Mouse (Mus musculus): ENCODE results near the gene Gbp9. TPM values are rescaled to one million over a fixed set of nuclear protein-coding genes. Genes with fewer than 3 reads are reported as not detected.
"Not testable (repeated sequence)": the region's sequence is repeated elsewhere in the genome, so short reads cannot be mapped to it uniquely, and the experiment has no call there.

Gene Gbp9
- polyA plus RNA-seq, 1 experiment from 2014 or later: 1.1 TPM

DNA sequence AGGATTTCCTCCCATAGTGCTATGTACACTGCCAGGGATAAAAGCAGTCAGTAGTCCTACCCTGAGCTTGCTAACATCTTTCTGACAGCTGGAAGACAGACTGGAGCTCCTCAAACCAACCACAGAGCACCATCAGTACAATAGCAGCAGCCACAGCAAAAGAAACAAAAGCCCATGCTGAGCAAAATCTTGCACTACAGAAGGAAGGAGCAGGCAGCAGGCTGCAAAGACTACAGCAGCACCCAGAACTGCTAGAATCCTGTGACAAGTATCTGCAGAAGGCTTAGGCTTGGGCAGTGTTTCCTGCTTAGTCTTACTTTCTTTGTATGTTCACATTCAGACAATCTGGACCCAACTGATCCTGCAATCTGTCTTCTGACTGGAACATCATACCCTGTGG lies 71.0 kb downstream of the Gbp9 start:
- H3K9ac ChIP-seq (ENCODE audit: low read depth, low read length); H3K27ac ChIP-seq (ENCODE audit: low read length); H3K27me3 ChIP-seq (ENCODE audit: control insufficient read depth, insufficient read depth, low read depth, low read length); H3K36me3 ChIP-seq (ENCODE audit: control insufficient read depth, insufficient read depth, low read length); H3K4me2 ChIP-seq (ENCODE audit: low read length); ATAC-seq; H3K4me3 ChIP-seq (ENCODE audit: low read depth, low read length); H3K4me1 ChIP-seq (ENCODE audit: control insufficient read depth, insufficient read depth, low read length); H3K9me3 ChIP-seq (replicated peaks; ENCODE audit: control insufficient read depth, low read length, poor library complexity, severe bottlenecking): not testable (repeated sequence)

DNA sequence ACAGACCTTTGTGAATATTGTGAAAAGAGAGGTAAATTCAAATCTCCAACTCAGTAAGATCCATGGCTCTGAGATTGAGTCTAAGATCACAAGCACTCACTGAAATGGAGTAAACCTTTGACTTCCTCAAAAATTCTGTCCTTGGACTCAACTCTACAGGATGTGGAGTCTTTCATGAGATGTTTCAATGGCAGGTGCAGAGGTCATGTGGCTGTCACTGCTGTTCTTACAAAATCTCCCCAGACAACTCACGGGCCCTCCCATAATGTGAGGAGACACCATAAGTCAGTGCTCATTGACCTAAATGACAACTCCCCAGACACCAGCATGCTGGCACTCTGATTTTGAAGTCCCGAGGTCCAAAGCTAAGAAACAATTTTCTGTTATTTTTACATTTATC lies 74.9 kb downstream of the Gbp9 start:
- H3K4me3 ChIP-seq (ENCODE audit: low read depth, low read length); H3K36me3 ChIP-seq (ENCODE audit: control insufficient read depth, insufficient read depth, low read length); H3K9ac ChIP-seq (ENCODE audit: low read depth, low read length); H3K4me2 ChIP-seq (ENCODE audit: low read length); H3K27me3 ChIP-seq (ENCODE audit: control insufficient read depth, insufficient read depth, low read depth, low read length); H3K9me3 ChIP-seq (replicated peaks; ENCODE audit: control insufficient read depth, low read length, poor library complexity, severe bottlenecking); H3K27ac ChIP-seq (ENCODE audit: low read length); ATAC-seq; H3K4me1 ChIP-seq (ENCODE audit: control insufficient read depth, insufficient read depth, low read length): not testable (repeated sequence)
- WGBS: 78% methylated on average over 2 of the region's 2 CpGs

DNA sequence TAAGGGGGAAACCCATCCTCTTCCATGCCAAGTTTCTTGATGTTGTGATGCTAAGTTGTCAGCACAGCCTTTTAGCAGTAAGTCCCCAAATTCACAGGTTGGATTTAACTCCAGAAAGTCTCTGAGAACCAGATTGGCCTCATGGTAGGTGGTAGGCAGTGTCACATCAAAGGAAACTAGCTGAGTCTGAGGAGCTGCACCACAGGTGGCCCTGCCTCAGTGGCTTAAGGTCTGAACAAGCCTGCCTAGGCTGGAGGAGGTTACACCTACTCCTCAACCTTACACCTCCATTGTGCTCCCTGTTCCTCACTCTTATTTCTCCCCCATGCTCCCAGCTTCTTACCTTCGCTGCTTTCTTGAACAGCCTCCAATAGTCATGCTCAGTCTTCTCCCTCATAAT lies 76.0 kb downstream of the Gbp9 start:
- 59% methylated on average over 1 of the region's 1 CpGs for WGBS

GRCm38 (mm10) chr5:105062403-105062802 lies 76.9 kb downstream of the Gbp9 start:
- not testable (repeated sequence) for H3K4me2 ChIP-seq (ENCODE audit: low read length); H3K27me3 ChIP-seq (ENCODE audit: control insufficient read depth, insufficient read depth, low read depth, low read length); H3K36me3 ChIP-seq (ENCODE audit: control insufficient read depth, insufficient read depth, low read length); H3K27ac ChIP-seq (ENCODE audit: low read length); H3K4me1 ChIP-seq (ENCODE audit: control insufficient read depth, insufficient read depth, low read length); H3K9ac ChIP-seq (ENCODE audit: low read depth, low read length); ATAC-seq; H3K4me3 ChIP-seq (ENCODE audit: low read depth, low read length); H3K9me3 ChIP-seq (replicated peaks; ENCODE audit: control insufficient read depth, low read length, poor library complexity, severe bottlenecking)
- 88% methylated on average over 2 of the region's 2 CpGs for WGBS

More for the DNA sequence above, 76.0 kb downstream of the Gbp9 start:
- H3K9me3 ChIP-seq (replicated peaks; ENCODE audit: control insufficient read depth, low read length, poor library complexity, severe bottlenecking): no peaks in the 10 kb centered on the region
- H3K4me2 ChIP-seq (ENCODE audit: low read length): no peak overlapping the region
- no peaks in the 10 kb centered on the region for H3K36me3 ChIP-seq (ENCODE audit: control insufficient read depth, insufficient read depth, low read length)
- H3K4me1 ChIP-seq (ENCODE audit: control insufficient read depth, insufficient read depth, low read length): no peaks in the 10 kb centered on the region
- no peak overlapping the region for H3K27ac ChIP-seq (ENCODE audit: low read length)
- H3K27me3 ChIP-seq (ENCODE audit: control insufficient read depth, insufficient read depth, low read depth, low read length): no peaks in the 10 kb centered on the region
- H3K9ac ChIP-seq (ENCODE audit: low read depth, low read length): no peak overlapping the region
- H3K4me3 ChIP-seq (ENCODE audit: low read depth, low read length): no peak overlapping the region
- no peak for ATAC-seq

GRCm38 (mm10) chr5:105060224-105060623 lies 79.1 kb downstream of the Gbp9 start:
- Histone ChIP-seq H3K27ac (ENCODE audit: low read length) (no peak overlapping the region), H3K36me3 (ENCODE audit: control insufficient read depth, insufficient read depth, low read length) (no peaks in the 10 kb centered on the region), H3K4me3 (ENCODE audit: low read depth, low read length) (no peak overlapping the region), H3K4me2 (ENCODE audit: low read length) (no peak overlapping the region), H3K4me1 (ENCODE audit: control insufficient read depth, insufficient read depth, low read length) (no peaks in the 10 kb centered on the region), H3K27me3 (ENCODE audit: control insufficient read depth, insufficient read depth, low read depth, low read length) (no peaks in the 10 kb centered on the region), H3K9me3 (replicated peaks; ENCODE audit: control insufficient read depth, low read length, poor library complexity, severe bottlenecking) (no peaks in the 10 kb centered on the region), H3K9ac (ENCODE audit: low read depth, low read length) (no peak overlapping the region)
- ATAC-seq: no peak
- WGBS: 94% methylated on average over 2 of the region's 2 CpGs

DNA sequence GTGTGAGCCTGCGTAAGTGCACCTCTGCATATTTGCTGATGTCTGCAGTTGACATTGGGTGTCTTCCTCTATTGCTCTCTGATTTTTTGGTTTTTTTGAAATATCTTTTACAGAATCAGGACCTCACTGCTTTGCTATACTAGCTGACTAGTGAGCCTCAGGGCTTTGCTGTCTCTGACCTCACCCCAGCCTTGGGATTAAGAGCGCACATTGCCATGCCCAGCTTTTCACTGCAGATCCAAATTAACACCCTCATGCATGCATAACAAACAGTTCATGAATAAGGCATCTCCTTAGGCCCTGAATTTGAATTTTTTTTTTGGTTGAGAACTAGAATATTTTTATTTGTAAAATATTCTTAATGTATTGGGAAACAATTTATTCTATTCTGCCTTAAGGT lies 84.1 kb downstream of the Gbp9 start:
- Histone ChIP-seq H3K27me3 (ENCODE audit: control insufficient read depth, insufficient read depth, low read depth, low read length) (no peaks in the 10 kb centered on the region), H3K27ac (ENCODE audit: low read length) (no peak overlapping the region), H3K4me1 (ENCODE audit: control insufficient read depth, insufficient read depth, low read length) (no peaks in the 10 kb centered on the region), H3K9ac (ENCODE audit: low read depth, low read length) (no peak overlapping the region), H3K4me3 (ENCODE audit: low read depth, low read length) (no peak overlapping the region), H3K36me3 (ENCODE audit: control insufficient read depth, insufficient read depth, low read length) (no peaks in the 10 kb centered on the region), H3K9me3 (replicated peaks; ENCODE audit: control insufficient read depth, low read length, poor library complexity, severe bottlenecking) (no peaks in the 10 kb centered on the region), H3K4me2 (ENCODE audit: low read length) (no peak overlapping the region)
- 65% methylated on average over 2 of the region's 2 CpGs for WGBS
- ATAC-seq: peak; percentile 62; the same call in 1 of the 2 replicates

- H3K36me3 ChIP-seq (ENCODE audit: control insufficient read depth, insufficient read depth, low read length); H3K9me3 ChIP-seq (replicated peaks; ENCODE audit: control insufficient read depth, low read length, poor library complexity, severe bottlenecking); H3K4me3 ChIP-seq (ENCODE audit: low read depth, low read length); H3K4me1 ChIP-seq (ENCODE audit: control insufficient read depth, insufficient read depth, low read length); H3K9ac ChIP-seq (ENCODE audit: low read depth, low read length); H3K27me3 ChIP-seq (ENCODE audit: control insufficient read depth, insufficient read depth, low read depth, low read length); H3K4me2 ChIP-seq (ENCODE audit: low read length); H3K27ac ChIP-seq (ENCODE audit: low read length); ATAC-seq: not testable (repeated sequence)
- 90% methylated on average over 1 of the region's 1 CpGs for WGBS
These were observed 85.7 kb downstream of the Gbp9 start for GRCm38 (mm10) chr5:105053471-105054169.

DNA sequence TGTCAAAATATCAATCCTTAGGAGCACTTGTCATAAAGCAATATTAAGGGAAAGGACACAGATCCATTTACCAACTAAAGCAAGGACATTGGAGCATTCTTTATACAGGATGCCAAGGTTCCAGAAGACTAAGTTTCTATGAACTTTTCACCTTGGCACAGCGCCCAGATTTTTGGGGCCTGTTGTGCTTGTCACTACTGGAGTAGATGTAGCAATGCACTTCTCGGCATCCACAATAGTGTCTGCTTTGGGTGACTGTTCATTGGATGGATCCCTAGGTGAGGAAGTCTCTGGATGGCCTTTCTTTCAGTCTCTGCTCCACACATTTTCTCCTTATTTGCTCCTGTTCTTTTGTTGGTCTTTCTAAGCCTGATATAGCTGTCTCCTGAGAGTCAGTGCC lies 107.0 kb downstream of the Gbp9 start:
- H3K9me3 ChIP-seq (replicated peaks; ENCODE audit: control insufficient read depth, low read length, poor library complexity, severe bottlenecking): no peaks in the 10 kb centered on the region
- WGBS: 75% methylated on average over 2 of the region's 2 CpGs
- H3K4me2 ChIP-seq (ENCODE audit: low read length): no peak overlapping the region
- no peaks in the 10 kb centered on the region for H3K4me1 ChIP-seq (ENCODE audit: control insufficient read depth, insufficient read depth, low read length)
- ATAC-seq: no peak
- H3K36me3 ChIP-seq (ENCODE audit: control insufficient read depth, insufficient read depth, low read length): no peaks in the 10 kb centered on the region
- H3K9ac ChIP-seq (ENCODE audit: low read depth, low read length): no peak overlapping the region
- no peak overlapping the region for H3K4me3 ChIP-seq (ENCODE audit: low read depth, low read length)
- H3K27me3 ChIP-seq (ENCODE audit: control insufficient read depth, insufficient read depth, low read depth, low read length): no peaks in the 10 kb centered on the region
- H3K27ac ChIP-seq (ENCODE audit: low read length): no peak overlapping the region
